Mouse (Mus musculus) embryonic fibroblast, embryonic 13.5 days (primary cell): ENCODE results near the gene Cnn1.

Source experiments
- CTCF ChIP-seq: IDR thresholded peaks from 2 replicates; pipeline ENCODE4 v1.5.1; 2011; ENCODE audit warnings: mild to moderate bottlenecking, control low read depth, low read length, moderate library complexity, borderline replicate concordance; ENCODE audit not compliant: insufficient read depth
- POLR2A ChIP-seq: IDR thresholded peaks from 2 replicates; pipeline ENCODE4 v1.6.1; 2011; ENCODE audit warnings: low read depth, mild to moderate bottlenecking, control low read depth, low read length, moderate library complexity

DNA sequence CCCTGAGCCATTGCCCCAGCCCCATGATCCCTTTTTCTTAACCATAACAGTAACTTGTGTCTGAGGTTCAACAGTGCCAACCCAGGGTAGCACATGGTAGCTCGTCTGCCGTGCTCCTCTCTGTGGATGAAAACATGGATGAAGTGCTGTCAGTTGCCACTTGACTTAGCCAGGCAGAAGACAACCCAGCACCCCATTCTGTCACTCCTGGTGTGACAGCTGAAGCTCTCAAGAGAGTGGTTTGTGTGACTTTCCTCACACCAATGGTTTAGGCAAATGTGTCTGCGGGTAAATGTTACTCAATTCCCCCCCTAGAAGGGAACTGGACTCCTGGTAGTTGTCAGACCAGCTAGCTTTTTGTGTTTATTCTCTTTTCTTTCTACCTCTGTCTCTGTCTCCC lies 23.0 kb downstream of the Cnn1 start:
- TF ChIP-seq CTCF (no peak), POLR2A (no peak)
